Mouse (Mus musculus) layer of hippocampus, adult 2 months (tissue): ENCODE measurements at regions not wholly inside any gene's neighbourhood (a gene's known extent, or its start where the extent isn't known, plus 50 kb on each side); places are given as distances from the start of the nearest gene placed in this dataset.
A peak's percentile ranks its signal among the peaks of the same experiment; 100 is the strongest.

Experiments
- DNase-seq, 2 experiments: peaks; one replicate each; pipeline ENCODE4 v3.0.0; 2022; ENCODE audit warnings: low spot score in 2 of 2
- H3K27ac ChIP-seq: fragments of 200-600 bp; 2 replicates; pipeline ENCODE4 v1.8.1; 2022
- H3K4me3 ChIP-seq: fragments of 200-600 bp; 2 replicates; pipeline ENCODE4 v1.8.1; 2022; ENCODE audit warnings: mild to moderate bottlenecking
- CTCF ChIP-seq: fragments of 200-600 bp; conservative IDR thresholded peaks from 2 replicates; pipeline ENCODE4 v1.8.1; 2022; ENCODE audit warnings: antibody characterized with exemption, mild to moderate bottlenecking, moderate library complexity

GRCm38 (mm10) chr17:77452085-77452484, 748.0 kb upstream of the Crim1 start:
- Histone ChIP-seq H3K4me3 (no peak overlapping the region), H3K27ac (no peak overlapping the region)
- TF ChIP-seq CTCF, result no peak
- no peak for DNase-seq

GRCm38 (mm10) chr17:77469678-77470077, 730.4 kb upstream of the Crim1 start:
- DNase-seq, result no peak
- H3K4me3 ChIP-seq, result no peak overlapping the region
- TF ChIP-seq CTCF, result no peak
- H3K27ac ChIP-seq, result no peak overlapping the region

DNA sequence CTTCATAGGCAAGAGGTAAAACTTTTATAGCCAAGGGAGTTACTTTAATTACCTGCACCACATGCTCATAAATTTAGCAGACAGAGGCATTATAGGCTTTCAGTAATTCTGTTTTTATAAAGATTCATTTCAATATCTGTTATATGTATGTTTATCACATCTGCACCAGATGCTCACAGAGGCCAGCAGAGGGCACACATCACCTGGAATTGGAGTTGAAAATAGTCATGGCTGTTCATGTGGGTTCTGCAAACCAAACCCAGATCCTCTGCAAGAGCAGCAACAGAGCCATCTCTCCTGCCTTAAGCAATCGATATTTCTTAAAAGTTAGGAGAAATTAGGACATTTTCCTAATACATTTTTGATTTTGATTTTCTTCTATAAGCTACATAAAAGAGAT, 729.9 kb upstream of the Crim1 start:
- no peak for DNase-seq
- TF ChIP-seq CTCF, result peak; percentile 17
- H3K27ac ChIP-seq, result no peak overlapping the region
- H3K4me3 ChIP-seq, result no peak overlapping the region

- Histone ChIP-seq H3K4me3 (no peak overlapping the region), H3K27ac (no peak overlapping the region)
- no peak for DNase-seq
- no peak for TF ChIP-seq CTCF
Observed at GRCm38 (mm10) chr17:77471921-77472320, 728.1 kb upstream of the Crim1 start.
